In the genomic region with DNA sequence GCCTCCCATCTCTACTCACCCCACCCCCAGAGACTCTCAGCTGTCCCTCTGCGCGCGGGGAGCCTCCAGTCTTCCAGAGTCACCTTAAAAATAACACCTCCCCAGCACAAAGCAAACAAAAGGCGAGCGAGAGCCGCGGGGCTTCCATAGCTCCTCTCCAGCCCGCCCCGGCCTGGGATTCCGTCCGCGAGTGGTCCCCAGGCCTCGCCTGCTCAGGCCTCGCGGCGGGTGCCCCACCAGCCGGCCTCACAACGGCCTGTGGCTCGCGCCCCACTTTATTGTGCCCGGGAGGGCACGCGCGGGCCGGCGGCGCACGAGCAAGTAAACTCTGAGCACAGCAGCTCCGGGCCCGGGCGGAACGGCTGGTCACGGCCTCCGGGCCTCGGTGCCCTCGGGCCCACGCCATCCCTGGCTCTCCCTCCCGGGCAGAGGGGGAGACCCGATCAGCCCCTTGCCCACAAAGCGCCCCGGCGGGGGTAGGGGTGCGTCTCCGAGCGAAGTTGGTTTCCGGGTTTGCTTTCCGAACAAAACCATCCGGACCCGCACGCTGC, we compare ENCODE assay signal across 8 mouse cellular contexts. TPM values are rescaled to one million over a fixed set of nuclear protein-coding genes. Genes with fewer than 3 reads are reported as not detected.
DNase-seq lines count a peak whose midpoint lies in the region; ATAC-seq and TF ChIP-seq lines count a peak whose summit lies in the region.

No protein-coding gene starts in this region.

- intact Hi-C loops in heart, adult 2 months (cut with DNase I), result loop anchor here (5.0 to 10.0 kb wide), 2 partner anchors 32 to 50 kb away; no protein-coding TSS in a partner anchor

- peak in 1 of 2 experiments; percentile 59 for DNase-seq in heart, adult 2 months
- DNase-seq in heart, adult 8-10 months (ENCODE audit: low spot score), result no peak
- DNase-seq in ES-E14 (ENCODE audit: low read depth, low spot score), result no peak
- peak; percentile 29 to 32 for DNase-seq in cerebellum, postnatal 36 days
- DNase-seq in heart, postnatal 4 days, result peak; percentile 41
- no peak for DNase-seq in limb, embryonic 14.5 days (ENCODE audit: low spot score)
- DNase-seq in thymus, postnatal 25 days, result peak; percentile 69

- peak overlapping the region; percentile 93 for H3K9ac ChIP-seq in heart, adult 2 months (ENCODE audit: low read depth, low read length)
- H3K9ac ChIP-seq in ES-E14 (ENCODE audit: insufficient read depth, low read depth, low read length, poor library complexity, severe bottlenecking), result peak overlapping the region; percentile 91
- peak overlapping the region; percentile 97 for H3K9ac ChIP-seq in limb, embryonic 14.5 days (ENCODE audit: low read depth, low read length, severe bottlenecking)
- peak overlapping the region; percentile 98 for H3K9ac ChIP-seq in neural tube, embryonic 13.5 days

- TF ChIP-seq EP300 in heart, adult 2 months (IDR thresholded peaks at IDR 0.05; ENCODE audit: insufficient read depth, low read depth, low read length), result no peak

- TF ChIP-seq CTCF in heart, adult 2 months (IDR thresholded peaks at IDR 0.05), result no peak

- peaks cover 3% of the 10 kb centered on the region; the same call in 1 of the 2 replicates for H3K36me3 ChIP-seq in heart, adult 2 months (ENCODE audit: control insufficient read depth, insufficient read depth, low read length)
- H3K36me3 ChIP-seq in ES-E14 (ENCODE audit: control insufficient read depth, insufficient read depth, low read length, poor library complexity, severe bottlenecking), result peaks cover 4% of the 10 kb centered on the region; the same call in 1 of the 2 replicates
- peaks cover 7% of the 10 kb centered on the region; the same call in 1 of the 2 replicates for H3K36me3 ChIP-seq in limb, embryonic 14.5 days (ENCODE audit: control insufficient read depth, insufficient read depth, low read length)
- H3K36me3 ChIP-seq in neural tube, embryonic 13.5 days, result peaks cover 12% of the 10 kb centered on the region; the same call in 1 of the 2 replicates

- peak overlapping the region; percentile 96 for H3K4me3 ChIP-seq in heart, adult 2 months
- peak overlapping the region; percentile 77 to 91 for H3K4me3 ChIP-seq in ES-E14 (ENCODE audit: insufficient read depth in 1 of 2, low read depth in 1 of 2, low read length in 2 of 2, poor library complexity in 1 of 2, severe bottlenecking in 1 of 2)
- H3K4me3 ChIP-seq in limb, embryonic 14.5 days (replicated peaks; ENCODE audit: low read length), result peak overlapping the region; percentile 98
- H3K4me3 ChIP-seq in neural tube, embryonic 13.5 days, result peak overlapping the region; percentile 99

- H3K4me2 ChIP-seq in limb, embryonic 14.5 days (replicated peaks; ENCODE audit: low read depth, low read length, severe bottlenecking), result peak overlapping the region; percentile 90
- H3K4me2 ChIP-seq in neural tube, embryonic 13.5 days, result peak overlapping the region; percentile 89

- in situ Hi-C loops in ES-E14 (cut with MboI; ENCODE audit: low sequenced_read_pairs in 2 of 2, unreplicated experiment in 2 of 2), result no loop called here

- H3K4me1 ChIP-seq in heart, adult 2 months (ENCODE audit: control insufficient read depth, insufficient read depth, low read length), result peaks cover 16% of the 10 kb centered on the region
- peaks cover 4 to 15% of the 10 kb centered on the region in 2 experiments; a peak in 3 of 4 replicates for H3K4me1 ChIP-seq in ES-E14 (ENCODE audit: control insufficient read depth in 2 of 2, insufficient read depth in 2 of 2, low read length in 2 of 2, poor library complexity in 1 of 2)
- peaks cover 30% of the 10 kb centered on the region for H3K4me1 ChIP-seq in limb, embryonic 14.5 days (ENCODE audit: control insufficient read depth, insufficient read depth, low read length)
- H3K4me1 ChIP-seq in neural tube, embryonic 13.5 days (replicated peaks), result peaks cover 36% of the 10 kb centered on the region

- H3K27ac ChIP-seq in heart, adult 2 months, result peak overlapping the region; percentile 94
- H3K27ac ChIP-seq in ES-E14 (ENCODE audit: insufficient read depth, low read depth, low read length, poor library complexity, severe bottlenecking), result peak overlapping the region; percentile 36; the same call in 1 of the 2 replicates
- peak overlapping the region; percentile 88 for H3K27ac ChIP-seq in limb, embryonic 14.5 days (replicated peaks; ENCODE audit: low read depth, low read length)
- peak overlapping the region; percentile 89 for H3K27ac ChIP-seq in neural tube, embryonic 13.5 days (replicated peaks)

- H3K27me3 ChIP-seq in heart, adult 2 months (ENCODE audit: control insufficient read depth, insufficient read depth, low read length), result no peaks in the 10 kb centered on the region
- no peaks in the 10 kb centered on the region for H3K27me3 ChIP-seq in limb, embryonic 14.5 days (ENCODE audit: control insufficient read depth, insufficient read depth, low read length)
- H3K27me3 ChIP-seq in neural tube, embryonic 13.5 days, result no peaks in the 10 kb centered on the region

- 0 out of 2 replicates have a peak, but pooled peaks have one; percentile 3 for ATAC-seq in limb, embryonic 14.5 days (ENCODE audit: low FRiP score, low read depth)
- peak; percentile 63 for ATAC-seq in neural tube, embryonic 13.5 days (ENCODE audit: low read depth)

- WGBS in heart, adult 2 months, result under 1% methylated on average over 50 of the region's 50 CpGs
- WGBS in limb, embryonic 14.5 days, result under 1% methylated on average over 33 of the region's 50 CpGs
- WGBS in neural tube, embryonic 13.5 days, result under 1% methylated on average over 45 of the region's 50 CpGs

- no peaks in the 10 kb centered on the region for H3K9me3 ChIP-seq in ES-E14 (ENCODE audit: control insufficient read depth, insufficient read depth, low read depth, low read length)
- no peaks in the 10 kb centered on the region for H3K9me3 ChIP-seq in limb, embryonic 14.5 days (ENCODE audit: control insufficient read depth, low read length)
- no peaks in the 10 kb centered on the region for H3K9me3 ChIP-seq in neural tube, embryonic 13.5 days

- H3K79me2 ChIP-seq in heart, adult 2 months (replicated peaks; ENCODE audit: control insufficient read depth, insufficient read depth, low read length), result 0 out of 2 replicates have a peak, but pooled peaks cover 6% of the 10 kb centered on the region

- no peak for TF ChIP-seq POLR2A in heart, adult 2 months (IDR thresholded peaks at IDR 0.05; ENCODE audit: insufficient read depth, low read depth, low read length)
- TF ChIP-seq POLR2A in limb, embryonic 14.5 days (IDR thresholded peaks at IDR 0.05; ENCODE audit: borderline replicate concordance, extremely low read depth, insufficient read depth, insufficient read length), result no peak

TF ChIP-seq in ES-E14, 5 proteins besides CTCF, POLR2A, EP300 and RAD21:
- no peak for TF ChIP-seq ZC3H11A (IDR thresholded peaks at IDR 0.05; ENCODE audit: borderline replicate concordance, low read depth, low read length)
- no peak for TF ChIP-seq ZNF384 (IDR thresholded peaks at IDR 0.05; ENCODE audit: low read depth, low read length)
- TF ChIP-seq CHD2 (IDR thresholded peaks at IDR 0.05; ENCODE audit: low read depth, low read length), result no peak
- TF ChIP-seq MAFK (IDR thresholded peaks at IDR 0.05; ENCODE audit: insufficient read depth, low read depth, low read length), result no peak
- TF ChIP-seq HCFC1 (IDR thresholded peaks at IDR 0.05; ENCODE audit: borderline replicate concordance, insufficient read depth, low read length), result no peak; the same call in 1 of the 2 replicates

RNA-seq across cellular contexts. Expression of a gene that starts 1.5 kb away (rescaled TPM):
- total RNA-seq in heart, adult 2 months (2021), result 10 to 100 TPM; 43.3 to 49.6 TPM
- polyA plus RNA-seq in heart, adult 2 months (2012; rRNA removed), result 34.9 and 39.4 TPM in 2 replicates
- total RNA-seq in heart, adult 8-10 months (2022), result 10 to 100 TPM; 39.0 to 48.2 (median 45.6) TPM
- 67.3 and 92.1 TPM in 2 replicates for total RNA-seq in ES-E14 (2012; rRNA removed)
- 10 to 100 TPM; 84.6 to 91.3 TPM for total RNA-seq in heart, postnatal 4 days (2021)
- polyA plus RNA-seq in limb, embryonic 14.5 days (2012; rRNA removed), result 231 and 297 TPM in 2 replicates
- polyA plus RNA-seq in limb, embryonic 14.5 days (2014; fragmentation: Nextera tagmentation; extraction: Ambion mirVana), result 304 and 351 TPM in 2 replicates
- polyA plus RNA-seq in neural tube, embryonic 13.5 days (2015; fragmentation: Nextera tagmentation; extraction: Ambion mirVana), result 367 and 382 TPM in 2 replicates

RNA-seq across cellular contexts. Expression of a gene that starts 44.0 kb away (rescaled TPM):
- total RNA-seq in heart, adult 2 months (2021), result 1 to 10 TPM; 1.1 to 1.2 TPM
- 1.7 and 2.1 TPM in 2 replicates for polyA plus RNA-seq in heart, adult 2 months (2012; rRNA removed)
- total RNA-seq in heart, adult 8-10 months (2022), result 1 to 10 TPM in 1 of 4 experiments, under 1 TPM in 3; 0.50 to 1.2 (median 0.82) TPM
- 0.13 TPM in 1 of 2 replicates, not detected in the other for total RNA-seq in ES-E14 (2012; rRNA removed)
- under 1 TPM; 0.65 to 0.69 TPM for total RNA-seq in heart, postnatal 4 days (2021)
- 1.9 and 2.0 TPM in 2 replicates for polyA plus RNA-seq in limb, embryonic 14.5 days (2012; rRNA removed)
- 1.1 and 1.3 TPM in 2 replicates for polyA plus RNA-seq in limb, embryonic 14.5 days (2014; fragmentation: Nextera tagmentation; extraction: Ambion mirVana)
- polyA plus RNA-seq in neural tube, embryonic 13.5 days (2015; fragmentation: Nextera tagmentation; extraction: Ambion mirVana), result 1.5 and 1.6 TPM in 2 replicates

Comparison
In these comparisons a context has a peak if more than half of its experiments do, and no peak if none do; other contexts are left out.
1. DNase-seq: peak in cerebellum, postnatal 36 days (2 of 2), heart, postnatal 4 days (single experiment) and thymus, postnatal 25 days (single experiment); none in heart, adult 8-10 months (single experiment), ES-E14 (single experiment) and limb, embryonic 14.5 days (single experiment).
2. H3K27ac ChIP-seq: peak in every context shown above with its lines; median percentile 94 in heart, adult 2 months; 89 in neural tube, embryonic 13.5 days; 88 in limb, embryonic 14.5 days; 36 in ES-E14.
3. Peak in every context shown above with its lines, with median percentiles within 50 percentile points of each other: H3K4me3 ChIP-seq and H3K9ac ChIP-seq.